Mouse (Mus musculus) kidney, adult 11 months (tissue): Measurements from ENCODE around the gene Apeh.

Experiments used
- DNase-seq: peaks from one replicate; pipeline ENCODE4 v3.0.0; 2022

The Apeh gene

DNA sequence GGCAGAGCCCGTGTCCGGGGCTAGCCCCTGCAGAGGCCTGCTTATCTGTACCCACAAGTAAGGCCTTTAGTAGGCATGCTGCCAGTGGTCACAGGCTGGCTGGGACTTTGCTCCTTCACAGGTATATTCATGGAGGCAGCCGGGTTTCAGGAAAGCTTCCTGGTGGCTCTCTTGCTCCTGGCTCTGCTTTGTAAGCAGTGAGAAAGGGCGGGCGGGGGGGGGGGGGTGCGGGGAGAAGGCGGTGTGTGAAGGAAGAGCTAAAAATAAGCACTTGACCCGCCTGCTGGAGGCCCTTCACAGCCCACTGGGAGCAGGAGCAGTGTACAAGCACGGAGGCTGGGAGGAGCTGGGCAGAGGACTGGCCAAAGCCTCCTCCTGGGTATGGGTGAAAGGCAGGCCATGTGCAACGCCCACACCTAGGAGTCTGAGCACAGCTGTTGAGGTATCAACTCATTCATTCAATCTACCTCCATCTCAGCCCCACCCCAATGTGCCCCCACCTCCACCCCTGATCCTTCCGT lies 25.5 kb upstream of the Apeh start:
- DNase-seq, result peak; percentile 89

DNA sequence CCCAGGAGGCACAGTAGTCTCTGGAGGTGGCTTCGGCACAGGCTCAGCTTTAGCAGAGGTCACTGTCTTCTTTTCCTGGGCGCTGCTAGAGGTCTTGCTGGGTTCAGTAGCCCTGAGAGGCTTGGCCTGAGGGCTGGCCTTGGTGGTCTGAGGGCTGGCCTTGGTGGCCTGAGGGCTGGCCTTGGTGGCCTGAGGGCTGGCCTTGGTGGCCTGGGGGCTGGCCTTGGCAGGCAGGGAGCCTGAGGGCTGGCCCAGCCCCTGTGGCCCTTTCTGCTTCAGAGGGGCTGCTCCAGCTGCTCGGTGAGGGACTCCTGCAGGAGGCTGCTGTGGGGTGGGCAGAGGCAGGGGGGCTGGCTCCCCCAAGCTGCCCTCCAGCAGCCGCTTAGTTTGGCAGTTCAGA lies 22.7 kb upstream of the Apeh start:
- no peak for DNase-seq

DNA sequence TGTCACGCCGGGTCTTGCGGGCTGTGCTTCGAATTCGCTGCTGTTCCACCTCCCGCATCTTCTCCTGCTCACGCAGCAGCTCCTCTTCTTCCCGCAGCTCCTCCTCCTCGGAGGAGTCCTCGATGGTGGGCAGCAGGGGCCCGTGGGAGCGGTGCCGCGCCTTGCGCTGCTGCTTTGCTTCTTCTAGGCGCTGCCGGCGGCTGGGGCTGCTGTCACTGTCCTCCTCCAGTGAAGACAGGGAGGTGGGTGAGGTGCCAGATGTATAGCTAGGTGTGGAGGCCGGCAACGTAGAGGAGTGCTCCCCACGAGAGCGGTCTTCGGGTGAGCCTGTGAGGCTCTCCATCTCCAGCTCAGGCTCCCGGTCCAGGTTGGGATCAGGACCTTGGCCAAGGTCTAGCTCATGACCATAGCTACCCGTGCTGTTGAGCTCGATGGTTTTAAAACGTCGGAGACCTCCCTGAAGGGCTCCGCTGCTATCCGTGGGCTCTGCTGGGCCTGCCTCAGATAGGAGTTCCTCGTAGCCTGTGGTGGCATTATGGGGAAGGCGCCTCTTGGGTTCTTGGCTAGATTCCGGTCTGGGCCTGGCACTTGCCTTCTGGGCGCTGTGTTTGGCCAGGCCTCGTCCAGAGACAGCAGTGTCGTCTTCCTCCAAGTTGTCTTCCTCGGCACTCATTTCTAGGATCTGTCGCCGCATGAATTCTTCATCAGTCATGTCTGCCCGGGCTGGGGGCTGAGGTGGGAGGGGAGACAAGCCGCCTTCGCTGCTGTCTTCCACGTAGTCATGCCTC lies 21.1 kb upstream of the Apeh start:
- no peak for DNase-seq

DNA sequence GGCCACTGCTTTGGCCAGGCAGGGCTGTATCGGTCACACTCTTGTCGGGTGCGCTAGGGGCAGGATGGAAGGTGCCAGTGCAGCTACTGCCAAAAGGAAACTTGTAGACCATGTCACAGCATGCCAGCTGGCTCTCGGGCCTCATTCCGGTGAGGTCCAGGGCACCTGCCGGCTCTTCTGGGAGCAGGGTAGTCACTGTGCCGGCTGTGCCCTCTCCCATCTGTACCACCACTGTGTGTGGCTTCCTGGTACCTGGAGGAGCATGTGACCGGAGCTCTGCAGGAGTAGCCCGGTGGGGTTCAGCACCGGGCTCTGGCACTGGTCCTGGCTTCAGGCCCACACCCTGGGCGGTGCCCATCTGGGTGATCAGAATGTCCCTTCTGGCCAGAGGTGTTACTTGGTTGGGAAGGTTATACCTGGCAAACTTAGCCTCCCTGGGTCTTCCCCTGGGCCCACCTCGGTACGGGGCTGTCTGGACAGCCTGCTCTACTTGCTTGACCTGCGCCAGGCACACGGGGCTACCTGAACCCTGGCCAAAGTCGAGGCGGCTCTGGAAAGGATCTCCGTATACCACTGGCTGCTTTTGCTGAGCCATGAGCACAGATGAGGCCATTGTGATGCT lies 18.4 kb upstream of the Apeh start:
- DNase-seq, result peak; percentile 39

DNA sequence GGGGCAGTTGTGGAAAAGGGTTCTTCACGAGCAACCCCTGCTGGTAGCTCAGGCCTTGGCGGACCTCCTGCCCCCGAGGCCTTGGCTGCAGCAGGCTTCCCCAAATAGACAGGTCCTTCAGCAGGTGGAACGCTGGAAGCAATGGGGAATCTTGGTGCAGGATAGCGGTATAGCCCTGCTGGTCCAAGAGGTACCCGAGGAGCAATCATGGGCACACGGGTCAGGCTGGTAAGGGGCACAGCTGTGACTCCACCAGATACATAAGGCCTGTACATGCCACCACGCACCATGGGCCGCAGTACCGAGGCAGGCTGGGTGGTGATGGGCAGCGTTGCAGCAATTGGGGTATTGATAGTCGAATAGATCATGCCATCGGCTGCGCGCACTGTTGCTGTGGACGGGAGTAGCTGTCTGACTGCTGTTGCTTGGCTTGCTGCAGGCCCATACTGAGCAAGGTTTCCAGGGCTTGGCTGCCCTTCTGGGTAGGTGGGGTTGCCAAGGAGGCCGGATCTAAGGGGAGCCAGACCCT lies 17.3 kb upstream of the Apeh start:
- no peak for DNase-seq

DNA sequence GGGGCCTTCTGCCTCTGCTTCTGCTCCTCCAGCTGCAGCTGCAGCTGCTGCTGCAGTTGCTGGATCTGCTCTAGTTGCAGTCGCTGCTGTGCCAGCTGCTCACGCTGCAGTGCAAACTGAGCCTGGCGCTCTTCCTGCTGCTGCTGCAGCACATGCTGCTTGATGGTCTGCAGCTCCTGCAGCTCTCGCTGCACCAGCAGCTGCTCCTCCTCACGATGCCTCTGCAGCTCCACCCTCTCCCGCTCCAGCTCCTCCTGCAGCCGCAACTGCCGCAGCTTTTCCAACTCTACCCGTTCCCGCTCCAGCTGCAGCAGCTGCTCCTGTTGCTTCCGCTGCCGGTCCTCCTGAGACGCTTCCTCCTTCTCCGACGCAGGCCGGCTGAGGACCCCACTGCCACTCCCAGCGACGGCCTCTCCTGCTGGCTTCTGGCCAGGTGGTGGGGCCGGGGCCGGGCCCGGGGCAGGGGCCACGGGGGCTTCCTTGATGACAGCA lies 16.7 kb upstream of the Apeh start:
- DNase-seq, result no peak

DNA sequence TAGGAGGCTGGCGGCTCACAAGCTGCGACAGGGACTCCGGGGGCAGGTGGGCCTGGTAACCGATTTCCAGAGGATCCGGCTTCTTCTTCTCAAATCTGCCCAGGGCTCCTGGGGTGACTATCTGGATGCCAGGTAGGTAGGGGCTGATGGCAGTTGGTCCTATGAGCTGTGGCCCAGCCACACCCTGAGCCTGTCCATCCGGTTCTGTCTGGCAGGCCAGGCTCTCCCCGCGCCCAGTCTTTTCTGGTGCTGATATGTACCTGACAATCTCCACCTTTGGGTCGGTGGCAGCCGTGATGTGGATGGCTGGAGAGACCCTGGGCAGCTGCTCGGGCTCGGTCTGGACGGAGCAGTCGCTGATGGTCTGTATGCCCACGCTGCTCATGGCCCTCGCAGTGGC lies 15.8 kb upstream of the Apeh start:
- DNase-seq, result no peak

DNA sequence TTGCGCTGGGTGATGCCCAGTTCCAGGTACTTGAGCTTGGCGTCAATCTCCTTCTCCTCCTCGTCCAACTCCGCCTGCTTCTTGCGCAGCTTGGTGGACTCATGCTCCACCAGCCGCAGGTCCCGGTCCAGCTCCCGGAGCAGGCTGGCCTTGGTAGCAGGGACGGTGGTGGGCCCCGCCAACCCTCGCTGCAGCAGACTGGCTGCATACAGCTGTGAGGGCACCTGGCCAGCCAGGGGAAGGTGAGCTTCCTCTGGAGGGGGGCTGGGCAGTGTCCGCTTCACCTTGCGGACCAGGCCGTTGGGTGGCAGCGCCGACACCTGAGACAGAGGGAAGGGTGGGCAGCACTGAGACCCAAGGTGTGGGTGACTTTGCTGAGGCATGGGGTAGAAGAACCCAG lies 13.5 kb upstream of the Apeh start:
- no peak for DNase-seq

DNA sequence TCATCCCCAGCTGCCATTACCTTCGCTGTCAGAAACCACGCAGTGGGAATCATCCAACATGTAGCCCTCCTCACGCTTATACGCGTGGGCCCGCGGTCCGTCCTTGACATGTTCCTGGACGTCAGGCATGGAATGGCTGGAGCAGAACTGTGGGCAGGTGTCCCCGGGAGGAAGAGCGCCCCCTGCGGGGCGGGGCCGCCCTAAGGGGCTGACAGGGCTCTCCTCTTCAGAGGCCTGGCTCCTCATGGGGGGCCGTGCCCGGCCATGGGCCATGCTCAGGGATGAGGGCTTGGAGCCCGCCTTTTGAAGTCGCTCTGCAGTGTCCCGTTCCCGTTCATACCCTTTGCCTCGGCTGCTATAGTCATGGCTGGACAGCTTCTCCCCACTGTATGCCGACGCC lies 11.7 kb upstream of the Apeh start:
- no peak for DNase-seq

DNA sequence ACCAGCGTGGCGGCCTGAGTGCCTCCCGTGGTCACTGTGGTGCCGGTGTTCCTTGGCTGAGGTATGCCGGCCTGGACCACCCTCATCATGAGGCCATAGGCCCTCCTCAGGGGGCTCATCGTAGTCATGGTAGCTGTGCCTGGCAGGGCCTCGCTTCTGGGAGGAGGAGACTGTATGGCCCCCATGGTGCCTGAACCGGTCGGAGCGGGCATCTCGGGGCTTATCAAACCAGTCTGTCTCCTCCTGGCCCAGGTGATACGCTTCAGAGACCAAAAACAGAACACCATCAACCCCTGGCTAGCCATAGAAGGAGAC lies 11.1 kb upstream of the Apeh start:
- DNase-seq, result no peak

DNA sequence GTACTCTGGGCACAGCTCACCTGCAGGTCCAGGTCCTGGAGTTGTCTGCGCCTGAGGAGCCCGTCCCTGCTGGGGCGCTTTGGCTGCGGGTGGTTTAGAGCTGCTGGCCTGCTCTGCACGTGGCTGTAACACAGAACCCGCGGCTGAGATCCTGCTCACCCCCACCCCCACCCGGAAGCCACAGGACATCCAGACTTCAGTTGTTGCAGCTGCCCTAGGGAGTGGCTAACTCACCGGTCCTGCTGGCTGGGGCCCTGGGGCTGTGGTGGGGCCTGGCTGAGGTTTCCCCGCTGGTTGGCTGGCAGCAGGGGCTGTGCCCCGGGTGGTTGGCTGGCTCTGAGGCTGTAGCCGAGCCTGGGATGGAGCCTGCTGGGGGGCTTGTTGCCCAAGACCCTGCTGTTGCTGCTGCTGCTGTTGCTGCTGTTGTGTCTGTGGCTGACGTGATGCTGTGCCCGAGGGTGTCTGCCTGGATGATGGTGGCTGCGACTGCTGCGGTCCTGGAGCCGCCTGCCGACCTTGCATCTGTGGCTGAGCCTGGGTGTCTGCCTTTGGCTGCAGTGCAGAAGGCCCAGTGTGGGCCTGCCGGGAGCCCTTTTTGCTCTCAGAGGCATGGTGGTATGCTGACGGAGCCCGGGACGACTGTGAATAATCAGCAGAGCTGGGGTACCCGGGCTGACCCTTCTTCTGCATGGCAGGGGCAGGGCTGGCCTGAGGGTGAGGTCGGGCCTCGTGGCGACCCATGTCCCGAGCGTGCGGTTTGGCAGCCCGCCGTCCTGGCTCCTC lies 10.6 kb upstream of the Apeh start:
- DNase-seq, result no peak

DNA sequence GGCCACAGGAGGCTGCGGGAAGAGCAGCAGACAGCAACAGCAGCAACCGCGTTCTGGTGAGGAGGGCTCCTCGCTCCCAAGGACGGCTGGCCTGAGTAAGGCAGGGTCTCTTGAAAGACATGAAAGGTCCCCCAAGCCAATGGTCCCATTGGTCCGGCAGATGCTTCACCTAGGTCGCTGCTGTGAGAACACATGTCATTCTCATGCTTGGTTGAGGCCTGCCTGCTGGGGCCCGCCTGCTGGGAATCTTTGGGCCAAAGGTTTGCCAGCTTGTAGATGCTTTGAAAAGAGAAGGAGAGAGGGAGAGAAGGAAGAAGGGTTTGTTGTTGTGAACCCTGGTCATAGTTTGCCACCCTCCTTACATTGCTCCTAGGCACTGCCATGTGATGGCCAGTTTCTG lies 5.2 kb upstream of the Apeh start:
- DNase-seq, result no peak

DNA sequence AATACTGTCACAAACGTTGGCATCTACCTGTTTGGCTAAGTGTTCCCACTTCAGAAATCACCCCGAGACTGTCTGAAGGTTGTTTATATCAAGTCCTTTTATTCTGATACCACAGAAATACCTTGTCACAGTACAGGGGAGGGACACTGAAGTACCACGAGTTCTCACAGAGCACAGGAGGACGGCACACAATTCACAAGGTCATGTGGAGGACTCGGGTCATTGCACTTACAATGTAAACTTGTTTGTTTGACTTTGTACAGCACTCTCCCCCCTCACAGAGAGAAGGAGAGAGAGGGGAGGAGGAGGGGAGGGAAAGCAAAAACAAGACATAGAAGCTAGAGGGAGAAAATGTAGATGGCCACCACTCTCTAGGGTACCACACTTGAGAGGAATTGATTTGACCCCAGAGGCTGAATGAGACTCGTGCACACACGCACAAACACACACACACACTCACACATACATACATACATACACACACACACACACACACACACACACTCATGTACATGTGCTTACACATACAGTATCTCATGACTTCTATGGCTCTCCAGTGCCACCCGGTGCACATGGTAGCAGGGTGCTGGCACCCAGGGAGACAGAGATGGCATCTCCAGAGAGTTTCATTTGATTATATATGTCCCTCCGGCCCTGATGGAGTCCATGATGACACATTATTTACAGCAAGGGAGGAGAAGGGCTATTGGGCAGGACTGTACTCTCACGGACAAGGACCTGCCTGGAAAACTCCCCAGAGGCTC lies 1.7 kb upstream of the Apeh start:
- DNase-seq, result no peak

DNA sequence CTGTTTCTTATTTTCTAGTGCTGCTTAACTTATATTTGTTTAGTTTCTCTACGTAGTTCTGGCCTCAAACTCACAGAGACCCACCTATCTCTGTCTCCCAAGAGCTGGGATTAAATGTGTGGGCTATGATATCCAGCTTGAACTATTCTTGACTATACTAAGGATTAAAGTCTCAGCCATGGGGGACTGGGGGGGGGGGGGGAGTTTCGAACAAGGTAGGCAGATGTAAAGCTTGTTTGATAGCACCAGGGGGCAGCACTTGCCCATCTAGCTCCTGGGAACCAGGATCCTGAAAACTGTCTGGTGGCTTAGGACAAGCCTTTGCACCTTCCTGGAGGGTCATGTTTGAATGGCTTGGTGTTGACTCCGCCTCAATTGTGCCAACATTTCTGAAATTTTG lies 1.1 kb upstream of the Apeh start:
- peak; percentile 57 for DNase-seq

DNA sequence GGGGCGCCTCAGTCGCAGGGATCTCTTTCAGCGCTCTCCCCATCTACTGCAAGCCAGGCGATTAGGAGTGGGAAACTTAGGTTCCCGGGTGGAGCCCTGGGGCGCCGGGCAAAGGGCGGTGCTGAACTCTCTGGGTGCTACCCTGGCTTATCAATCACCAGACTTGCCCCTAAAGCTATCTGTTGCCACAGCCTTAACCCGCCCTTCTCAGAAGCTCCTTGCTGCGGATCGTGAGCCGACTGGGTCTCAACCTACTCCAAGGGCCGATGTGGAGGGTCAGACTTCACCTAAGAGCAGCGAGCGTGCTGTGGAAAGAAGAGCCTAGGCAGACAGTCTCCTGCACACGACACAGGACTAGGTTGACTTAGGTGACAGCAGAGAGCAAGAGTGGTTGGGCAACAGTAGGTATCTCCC lies 599 bp upstream of the Apeh start:
- DNase-seq, result peak; percentile 61

DNA sequence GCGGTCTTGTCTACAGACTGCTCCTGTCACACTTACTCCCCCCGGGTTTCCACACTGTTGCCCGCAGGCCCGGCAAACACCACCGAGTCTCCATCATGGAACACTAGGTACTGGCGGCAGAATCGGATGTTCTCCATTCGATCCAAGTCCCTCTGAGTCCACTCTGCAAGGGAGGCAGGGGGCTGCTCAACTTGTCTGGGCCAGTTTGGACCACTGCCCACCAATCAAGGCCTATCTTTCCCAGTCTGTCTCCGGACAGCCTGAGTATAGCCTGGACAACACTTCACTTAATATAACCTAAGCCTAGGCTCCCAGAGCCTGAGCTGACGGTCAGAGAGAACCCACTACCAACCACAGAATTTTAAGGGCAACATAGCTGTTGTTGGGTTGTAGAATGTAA lies 820 bp downstream of the Apeh start:
- no peak for DNase-seq

DNA sequence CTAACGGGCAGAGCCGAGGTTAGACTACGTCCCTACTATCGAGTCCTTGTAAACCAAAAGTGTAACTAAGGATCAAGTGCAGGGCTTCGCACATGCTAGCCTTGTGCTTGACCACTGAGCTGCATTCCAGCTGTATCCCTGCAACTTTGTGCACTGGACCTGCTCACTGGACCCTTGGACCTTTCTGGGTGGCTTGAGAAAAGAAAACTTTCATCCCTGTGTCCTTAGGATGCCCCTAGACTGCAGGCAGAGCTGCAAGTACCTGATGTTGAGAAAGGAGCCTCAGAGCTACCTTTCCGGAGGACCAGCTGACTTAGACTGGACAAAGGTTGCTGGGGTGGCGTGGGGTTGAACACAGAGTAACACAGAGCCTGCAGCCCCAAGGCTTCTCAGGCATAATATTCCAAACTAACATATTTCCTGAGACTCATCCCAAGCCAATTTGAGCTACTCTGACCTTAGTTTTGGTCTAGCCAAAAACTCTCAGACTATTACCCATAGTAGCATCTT lies 3.7 kb downstream of the Apeh start:
- peak; percentile 88 for DNase-seq

DNA sequence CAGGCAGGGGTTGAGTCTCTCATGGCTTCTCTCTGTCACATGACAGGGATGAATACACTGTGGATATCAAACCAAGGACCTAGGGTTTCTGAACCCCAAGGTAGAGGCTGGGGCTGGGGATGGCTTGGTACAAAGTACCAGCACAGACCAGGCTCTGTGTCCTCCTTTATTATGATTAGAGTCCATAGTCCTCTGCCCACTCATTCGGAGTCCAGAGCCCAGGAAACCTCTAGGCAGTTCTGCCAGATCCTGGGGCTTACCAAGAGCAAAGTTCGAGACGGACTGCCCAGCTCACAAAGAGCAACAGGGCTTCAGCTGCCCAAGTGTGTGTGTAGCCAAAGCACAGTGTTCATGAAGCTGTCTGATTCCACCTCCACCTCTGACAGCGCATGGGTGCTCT lies 9.1 kb downstream of the Apeh start:
- DNase-seq, result peak; percentile 74

DNA sequence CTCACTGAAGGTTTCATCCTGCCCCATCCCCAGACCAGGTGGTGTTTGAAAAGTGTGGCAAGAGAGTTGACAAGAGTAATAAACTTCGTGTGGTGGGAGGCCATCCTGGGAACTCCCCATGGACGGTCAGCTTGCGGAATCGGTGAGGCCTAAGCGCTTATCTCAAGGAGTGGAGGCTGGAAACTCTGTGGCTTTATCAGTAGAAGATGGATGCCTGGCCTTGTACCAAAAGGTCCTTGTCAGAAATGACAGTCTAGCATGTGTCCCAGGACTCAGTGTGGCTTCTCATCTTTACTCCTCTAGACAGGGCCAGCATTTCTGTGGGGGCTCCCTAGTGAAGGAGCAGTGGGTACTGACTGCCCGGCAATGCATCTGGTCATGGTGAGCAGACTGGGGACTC lies 10.8 kb downstream of the Apeh start:
- DNase-seq, result no peak

DNA sequence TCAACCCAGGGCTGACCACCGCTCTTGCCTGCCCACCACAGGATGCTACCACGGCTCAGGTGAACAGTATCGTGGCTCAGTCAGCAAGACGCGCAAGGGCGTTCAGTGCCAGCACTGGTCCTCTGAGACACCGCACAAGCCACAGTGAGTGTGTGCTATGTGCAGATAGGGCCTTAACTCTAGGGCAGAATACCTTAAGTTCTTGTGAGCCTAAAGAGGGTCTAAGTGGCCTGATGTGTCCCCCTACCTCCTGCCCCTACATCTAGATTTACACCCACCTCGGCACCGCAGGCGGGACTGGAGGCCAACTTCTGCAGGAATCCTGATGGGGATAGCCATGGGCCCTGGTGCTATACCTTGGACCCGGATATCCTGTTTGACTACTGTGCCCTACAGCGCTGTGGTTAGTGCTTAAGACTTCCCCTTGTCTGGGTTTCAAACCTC lies 11.4 kb downstream of the Apeh start, which contains the start of gene Rnf123:
Gene Rnf123 (minus strand): TSS at position 359 of the 444 bp plus-strand sequence.
- no peak for DNase-seq

DNA sequence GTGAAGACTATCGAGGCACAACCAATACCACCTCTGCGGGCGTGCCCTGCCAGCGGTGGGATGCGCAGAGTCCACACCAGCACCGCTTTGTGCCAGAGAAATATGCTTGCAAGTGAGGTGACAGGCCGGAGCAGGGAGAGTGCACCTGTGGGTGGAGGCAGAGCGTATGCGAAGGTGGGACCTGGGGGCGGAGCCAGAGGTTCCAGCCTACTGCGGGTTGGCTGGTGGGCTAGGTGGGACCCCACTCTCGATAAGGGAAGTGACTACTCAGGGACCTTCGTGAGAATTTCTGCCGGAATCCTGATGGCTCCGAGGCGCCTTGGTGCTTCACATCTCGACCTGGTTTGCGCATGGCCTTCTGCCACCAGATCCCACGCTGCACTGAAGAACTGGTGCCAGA lies 11.9 kb downstream of the Apeh start:
- peak; percentile 19 for DNase-seq

DNA sequence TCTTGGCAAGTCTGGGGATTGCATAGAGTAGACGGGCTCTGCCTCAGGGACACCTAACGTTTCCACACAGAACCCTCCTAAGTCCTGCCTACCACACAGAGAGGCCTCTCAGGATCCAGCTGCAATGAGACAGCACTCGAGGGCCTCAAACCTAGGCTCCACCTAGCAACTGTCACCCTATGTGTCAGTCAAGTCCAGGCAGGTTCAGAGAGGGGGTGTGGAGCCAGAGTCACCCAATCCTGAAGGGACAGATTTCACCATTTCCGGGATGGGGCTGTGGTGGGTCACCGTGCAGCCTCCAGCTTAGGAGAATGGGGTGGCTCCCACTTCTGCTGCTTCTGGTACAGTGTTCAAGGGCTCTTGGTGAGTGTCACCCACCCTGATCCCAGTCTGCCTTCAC lies 14.2 kb downstream of the Apeh start, which contains the start of gene Mst1:
Gene Mst1 (plus strand): TSS at position 269 of the 400 bp plus-strand sequence.
- no peak for DNase-seq
